Mouse (Mus musculus): ENCODE measurements around the gene Phf20.

- no peak for TF ChIP-seq POLR2A (IDR thresholded peaks at IDR 0.05; ENCODE audit: extremely low read depth, insufficient read depth, low read length)
- TF ChIP-seq CTCF (IDR thresholded peaks at IDR 0.05; ENCODE audit: extremely low read depth, insufficient read depth, low read length) = no peak
These were observed 71.4 kb downstream of the Phf20 start for GRCm38 (mm10) chr2:156267636-156268035.
